ENCODE assay signal across 12 mouse cellular contexts in the genomic region with DNA sequence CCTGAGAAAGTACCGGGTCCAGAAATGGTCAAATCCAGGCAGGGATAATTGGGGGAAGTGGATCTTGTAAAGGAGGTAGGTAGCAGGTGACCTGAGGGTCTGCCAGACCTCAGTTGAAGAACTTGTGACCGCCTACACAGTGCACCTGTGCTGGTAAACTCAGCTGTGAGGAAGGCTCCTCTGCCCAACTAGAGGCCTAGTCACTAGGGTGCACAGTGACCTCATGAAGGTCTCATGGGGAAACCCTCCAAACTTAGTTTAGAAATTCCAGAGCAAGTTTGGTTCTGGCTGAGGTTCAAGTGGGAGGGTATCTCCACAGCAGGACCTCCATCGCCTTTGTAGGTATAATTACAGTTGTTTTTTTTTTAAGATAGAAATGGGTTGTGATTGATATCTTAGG.
DNase-seq lines count a peak whose midpoint lies in the region; ATAC-seq and TF ChIP-seq lines count a peak whose summit lies in the region.
"Had no signal": no experiment of that assay in that cellular context is flagged by ENCODE, and none has a peak within 500 bp of the region (broad histone marks: within the 10 kb centered on the region; RNA-seq: fewer than 3 reads in every experiment).

No protein-coding gene starts in this region.

- no peaks in the 10 kb centered on the region for H3K27me3 ChIP-seq in liver, adult 2 months (ENCODE audit: control insufficient read depth, insufficient read depth, low read length)
- no peaks in the 10 kb centered on the region for H3K27me3 ChIP-seq in ES-Bruce4 (ENCODE audit: control insufficient read depth, insufficient read depth, low read length, poor library complexity, severe bottlenecking)
- H3K27me3 ChIP-seq in intestine, embryonic 14.5 days (replicated peaks; ENCODE audit: control insufficient read depth, insufficient read depth, low read length), result no peaks in the 10 kb centered on the region
- H3K27me3 ChIP-seq in myocyte (ENCODE audit: control insufficient read depth, insufficient read depth, insufficient read length), result no peaks in the 10 kb centered on the region
- H3K27me3 ChIP-seq: neural tube, embryonic 15.5 days had no signal

- no peak for TF ChIP-seq POLR2A in liver, adult 2 months (IDR thresholded peaks at IDR 0.05; ENCODE audit: extremely low read depth, insufficient read depth, low read length)
- TF ChIP-seq POLR2A in ES-Bruce4 (IDR thresholded peaks at IDR 0.05; ENCODE audit: insufficient read depth, low read length) (no peak), myocyte (IDR thresholded peaks at IDR 0.05; ENCODE audit: insufficient read length, low read depth) (no peak)

- no peaks in the 10 kb centered on the region for H3K36me3 ChIP-seq in liver, adult 2 months (ENCODE audit: control insufficient read depth, insufficient read depth, low read length)
- H3K36me3 ChIP-seq in ES-Bruce4 (ENCODE audit: control insufficient read depth, insufficient read depth, low read length, poor library complexity, severe bottlenecking) (no peaks in the 10 kb centered on the region), myocyte (ENCODE audit: control insufficient read depth, insufficient read depth) (no peaks in the 10 kb centered on the region)
- H3K36me3 ChIP-seq in intestine, embryonic 14.5 days (ENCODE audit: control insufficient read depth, insufficient read depth, low read length), result no peaks in the 10 kb centered on the region
- H3K36me3 ChIP-seq: neural tube, embryonic 15.5 days had no signal

- TF ChIP-seq CTCF in liver, adult 2 months (IDR thresholded peaks at IDR 0.05; ENCODE audit: low read depth, low read length), result no peak
- TF ChIP-seq CTCF in ES-Bruce4 (IDR thresholded peaks at IDR 0.05; ENCODE audit: low read depth, low read length), result no peak

- no peak overlapping the region for H3ac ChIP-seq in myocyte (ENCODE audit: control insufficient read depth, insufficient read length)

- H3K9me3 ChIP-seq in ES-Bruce4 (replicated peaks; ENCODE audit: control insufficient read depth, insufficient read depth, low read length, poor library complexity, severe bottlenecking), result no peaks in the 10 kb centered on the region
- H3K9me3 ChIP-seq in intestine, embryonic 14.5 days (ENCODE audit: control insufficient read depth, low read length), result no peaks in the 10 kb centered on the region
- H3K9me3 ChIP-seq: neural tube, embryonic 15.5 days had no signal

- ATAC-seq in intestine, embryonic 14.5 days (replicated peaks; ENCODE audit: low FRiP score, low TSS enrichment, low read depth), result no peak
- no peak for ATAC-seq in erythroid progenitor cell, adult 5-6 weeks (replicated peaks; ENCODE audit: low FRiP score, poor library complexity, severe bottlenecking)
- ATAC-seq: midbrain, embryonic 16.5 days had no signal

- TF ChIP-seq EP300 in ES-Bruce4 (IDR thresholded peaks at IDR 0.05; ENCODE audit: insufficient read depth, low read depth, low read length), result no peak

- WGBS in liver, adult 2 months, result 74% methylated on average over 3 of the region's 3 CpGs
- 68% methylated on average over 3 of the region's 3 CpGs for WGBS in intestine, embryonic 14.5 days

- peak overlapping the region; percentile 42 for H3K27ac ChIP-seq in liver, adult 2 months (replicated peaks; ENCODE audit: insufficient read depth, low read depth, low read length)
- H3K27ac ChIP-seq in ES-Bruce4 (ENCODE audit: insufficient read depth, low read length), result peak overlapping the region; percentile 92
- H3K27ac ChIP-seq in intestine, embryonic 14.5 days (ENCODE audit: low read depth), result peak overlapping the region; percentile 29; the same call in 1 of the 2 replicates
- H3K27ac ChIP-seq: neural tube, embryonic 15.5 days had no signal

- H3K4me3 ChIP-seq in liver, adult 2 months (ENCODE audit: insufficient read depth, low read depth, low read length), result no peak overlapping the region
- no peak overlapping the region for H3K4me3 ChIP-seq in ES-Bruce4 (ENCODE audit: low read depth, low read length)
- no peak overlapping the region for H3K4me3 ChIP-seq in intestine, embryonic 14.5 days (ENCODE audit: low read depth, low read length)
- no peak overlapping the region for H3K4me3 ChIP-seq in myocyte
- H3K4me3 ChIP-seq: neural tube, embryonic 15.5 days had no signal

- H3K79me2 ChIP-seq in liver, adult 2 months (ENCODE audit: control insufficient read depth, insufficient read depth, low read length), result peaks cover 33% of the 10 kb centered on the region; the same call in 1 of the 2 replicates
- peaks cover 87% of the 10 kb centered on the region for H3K79me2 ChIP-seq in myocyte (ENCODE audit: control insufficient read depth, insufficient read depth)

- no peak for DNase-seq in liver, adult 2 months (ENCODE audit: extremely low read depth, low read depth, low spot score)
- DNase-seq in liver, result no peak
- no peak for DNase-seq in intestine, embryonic 14.5 days (ENCODE audit: low spot score)
- DNase-seq in adrenal gland, postnatal 25 days, result no peak
- DNase-seq: gastrocnemius, postnatal 36 days; kidney, postnatal 36 days; right cerebral cortex, adult 18-20 months had no signal

- H3K4me1 ChIP-seq in liver, adult 2 months (ENCODE audit: control insufficient read depth, insufficient read depth, low read length), result peaks cover 11% of the 10 kb centered on the region
- peaks cover 5% of the 10 kb centered on the region for H3K4me1 ChIP-seq in ES-Bruce4 (ENCODE audit: control insufficient read depth, insufficient read depth, low read length)
- peaks cover 30% of the 10 kb centered on the region for H3K4me1 ChIP-seq in intestine, embryonic 14.5 days (replicated peaks; ENCODE audit: control insufficient read depth, insufficient read depth, low read length)

- no peak overlapping the region; the same call in 1 of the 2 replicates for H3K9ac ChIP-seq in liver, adult 2 months (ENCODE audit: low read depth, low read length)
- no peak overlapping the region for H3K9ac ChIP-seq in ES-Bruce4 (ENCODE audit: low read depth, poor library complexity, severe bottlenecking)
- no peak overlapping the region for H3K9ac ChIP-seq in intestine, embryonic 14.5 days (ENCODE audit: low read length)
- H3K9ac ChIP-seq: neural tube, embryonic 15.5 days had no signal

- no peak overlapping the region for H3K4me2 ChIP-seq in intestine, embryonic 14.5 days (ENCODE audit: low read length)
- H3K4me2 ChIP-seq in myocyte (ENCODE audit: low read depth), result peak overlapping the region; percentile 66
- H3K4me2 ChIP-seq: neural tube, embryonic 15.5 days had no signal

TF ChIP-seq in myocyte, 11 proteins besides CTCF, POLR2A, EP300 and RAD21:
- TF ChIP-seq MYOD1 (IDR thresholded peaks at IDR 0.05; ENCODE audit: control insufficient read depth in 1 of 3, insufficient read length in 2 of 3, low read depth in 2 of 3), result peak in 2 of 3 experiments; percentile 63 to 87
- TF ChIP-seq MYOG (IDR thresholded peaks at IDR 0.05; ENCODE audit: control insufficient read depth in 1 of 3, insufficient read depth in 1 of 3, insufficient read length in 2 of 3, low read depth in 2 of 3), result peak in 1 of 3 experiments; percentile 57
- TF ChIP-seq SRF (IDR thresholded peaks at IDR 0.05; ENCODE audit: control insufficient read depth, insufficient read length, low read depth), result no peak
- TF ChIP-seq TCF3 (IDR thresholded peaks at IDR 0.05; ENCODE audit: insufficient read length, low read depth), result no peak

Comparison
In these comparisons a context has a peak if more than half of its experiments do, and no peak if none do; other contexts are left out.
1. H3K27ac ChIP-seq: peak in every context shown above with its lines; median percentile 92 in ES-Bruce4; 42 in liver, adult 2 months; 29 in intestine, embryonic 14.5 days.